Mouse (Mus musculus) MEL (cell line): ENCODE data around the gene Tshz2. TPM values are rescaled to one million over a fixed set of nuclear protein-coding genes. Genes with fewer than 3 reads are reported as not detected.

Experiments
- DNase-seq: peaks from one replicate; pipeline ENCODE4 v3.0.0; 2011; ENCODE audit warnings: low read depth, low spot score
- H3K27ac ChIP-seq: 2 replicates; pipeline ENCODE4 v1.5.1; 2012; ENCODE audit warnings: low read depth, mild to moderate bottlenecking, control low read depth, low read length, moderate library complexity; ENCODE audit not compliant: control insufficient read depth
- H3K27me3 ChIP-seq, 2 experiments: fragments of 150-350 bp in 1 of 2; sonication (generic) in 1 of 2; 2 replicates each; pipeline ENCODE4 v1.6.1; 2012; ENCODE audit warnings: low read length in 2 of 2, mild to moderate bottlenecking in 2 of 2, improper control_type of control experiment in 1 of 2, moderate library complexity in 1 of 2; ENCODE audit not compliant: insufficient read depth in 2 of 2, control insufficient read depth in 1 of 2
- H3K36me3 ChIP-seq, 2 experiments: 2 replicates each; pipeline ENCODE4 v1.6.1; 2012 to 2014; ENCODE audit warnings: low read length in 2 of 2, improper control_type of control experiment in 1 of 2, inconsistent platforms in 1 of 2, mild to moderate bottlenecking in 1 of 2; ENCODE audit not compliant: insufficient read depth in 2 of 2, control insufficient read depth in 1 of 2
- H3K4me1 ChIP-seq, 2 experiments: fragments of 150-350 bp in 1 of 2; sonication (generic) in 1 of 2; 2 replicates each; pipeline ENCODE4 v1.6.1; 2012; ENCODE audit warnings: low read length in 2 of 2, improper control_type of control experiment in 1 of 2, mild to moderate bottlenecking in 1 of 2; ENCODE audit not compliant: insufficient read depth in 2 of 2, control insufficient read depth in 1 of 2
- H3K4me3 ChIP-seq, 2 experiments: fragments of 150-350 bp in 1 of 2; sonication (generic) in 1 of 2; 2 replicates each; pipeline ENCODE4 v1.5.1; 2012; ENCODE audit warnings: low read depth in 2 of 2, low read length in 2 of 2, mild to moderate bottlenecking in 2 of 2, moderate library complexity in 2 of 2, control low read depth in 1 of 2, improper control_type of control experiment in 1 of 2; ENCODE audit not compliant: control insufficient read depth in 1 of 2, insufficient read depth in 1 of 2
- H3K79me2 ChIP-seq: 2 replicates; pipeline ENCODE4 v1.6.1; 2012; ENCODE audit warnings: mild to moderate bottlenecking, low read length, moderate library complexity; ENCODE audit not compliant: control insufficient read depth, poor library complexity, insufficient read depth
- H3K9ac ChIP-seq: 2 replicates; pipeline ENCODE4 v1.6.1; 2012; ENCODE audit warnings: low read depth, mild to moderate bottlenecking, control low read depth, low read length, moderate library complexity; ENCODE audit not compliant: control insufficient read depth, poor library complexity, severe bottlenecking
- H3K9me3 ChIP-seq: fragments of 150-350 bp; sonication (generic); replicated peaks from 2 replicates; pipeline ENCODE4 v1.6.1; 2012; ENCODE audit warnings: mild to moderate bottlenecking, low read length, improper control_type of control experiment, moderate library complexity; ENCODE audit not compliant: insufficient read depth
- CHD1 ChIP-seq: IDR thresholded peaks from 2 replicates; pipeline ENCODE4 v1.6.1; 2012; ENCODE audit warnings: low read depth, mild to moderate bottlenecking, inconsistent platforms, low read length, improper control_type of control experiment
- CHD2 ChIP-seq: IDR thresholded peaks from 2 replicates; pipeline ENCODE4 v1.6.1; 2011; ENCODE audit warnings: low read length, improper control_type of control experiment
- E2F4 ChIP-seq: IDR thresholded peaks from 2 replicates; pipeline ENCODE4 v1.6.1; 2011; ENCODE audit warnings: low read depth, low read length, improper control_type of control experiment, borderline replicate concordance
- ELF1 ChIP-seq: IDR thresholded peaks from 2 replicates; pipeline ENCODE4 v1.6.1; 2014; ENCODE audit warnings: low read depth, mild to moderate bottlenecking, inconsistent platforms, low read length, improper control_type of control experiment, moderate library complexity
- EP300 ChIP-seq, 2 experiments: IDR thresholded peaks; 2 replicates each; pipeline ENCODE4 v1.6.1; 2011; ENCODE audit warnings: improper control_type of control experiment in 2 of 2, low read length in 2 of 2, low read depth in 1 of 2, mild to moderate bottlenecking in 1 of 2
- ETS1 ChIP-seq: IDR thresholded peaks from 2 replicates; pipeline ENCODE4 v1.6.1; 2012; ENCODE audit warnings: low read depth, mild to moderate bottlenecking, inconsistent platforms, low read length, improper control_type of control experiment, moderate library complexity
- GABPA ChIP-seq: IDR thresholded peaks from 2 replicates; pipeline ENCODE4 v1.6.1; 2012; ENCODE audit warnings: low read depth, mild to moderate bottlenecking, inconsistent platforms, low read length, improper control_type of control experiment, moderate library complexity
- HCFC1 ChIP-seq: IDR thresholded peaks from 2 replicates; pipeline ENCODE4 v1.6.1; 2012; ENCODE audit warnings: low read depth, mild to moderate bottlenecking, inconsistent platforms, low read length, improper control_type of control experiment, moderate library complexity
- MAFK ChIP-seq: IDR thresholded peaks from 2 replicates; pipeline ENCODE4 v1.6.1; 2011; ENCODE audit warnings: low read depth, mild to moderate bottlenecking, low read length, improper control_type of control experiment, borderline replicate concordance
- MAX ChIP-seq: IDR thresholded peaks from 2 replicates; pipeline ENCODE4 v1.6.1; 2011; ENCODE audit warnings: low read length, improper control_type of control experiment
- MYB ChIP-seq: IDR thresholded peaks from 2 replicates; pipeline ENCODE4 v1.6.1; 2011; ENCODE audit warnings: mild to moderate bottlenecking, low read depth, low read length, improper control_type of control experiment
- POLR2A ChIP-seq, 2 experiments: IDR thresholded peaks; 2 replicates each; pipeline ENCODE4 v1.6.1; 2011 to 2012; ENCODE audit warnings: low read length in 2 of 2, mild to moderate bottlenecking in 2 of 2, control low read depth in 1 of 2, improper control_type of control experiment in 1 of 2, low read depth in 1 of 2, moderate library complexity in 1 of 2; ENCODE audit not compliant: control insufficient read depth in 1 of 2, insufficient read depth in 1 of 2, poor library complexity in 1 of 2
- POLR2AphosphoS2 ChIP-seq: IDR thresholded peaks from 2 replicates; pipeline ENCODE4 v1.6.1; 2011; ENCODE audit warnings: low read length, improper control_type of control experiment
- RCOR1 ChIP-seq: IDR thresholded peaks from 2 replicates; pipeline ENCODE4 v1.6.1; 2012; ENCODE audit warnings: low read depth, mild to moderate bottlenecking, inconsistent platforms, low read length, improper control_type of control experiment
- SIN3A ChIP-seq: IDR thresholded peaks from 2 replicates; pipeline ENCODE4 v1.6.1; 2012; ENCODE audit warnings: low read length, improper control_type of control experiment, inconsistent platforms
- SMC3 ChIP-seq: IDR thresholded peaks from 2 replicates; pipeline ENCODE4 v1.6.1; 2011; ENCODE audit warnings: low read depth, low read length, improper control_type of control experiment
- TAL1 ChIP-seq: IDR thresholded peaks from 2 replicates; pipeline ENCODE4 v1.6.1; 2012; ENCODE audit warnings: mild to moderate bottlenecking, inconsistent platforms, low read length, moderate library complexity, mixed read lengths
- TBP ChIP-seq: IDR thresholded peaks from 2 replicates; pipeline ENCODE4 v1.8.0; 2011; ENCODE audit warnings: low read depth, low read length, improper control_type of control experiment
- TCF12 ChIP-seq: IDR thresholded peaks from 2 replicates; pipeline ENCODE4 v1.6.1; 2014; ENCODE audit warnings: low read depth, mild to moderate bottlenecking, inconsistent platforms, low read length, improper control_type of control experiment, moderate library complexity
- USF2 ChIP-seq, 2 experiments: IDR thresholded peaks; 2 replicates each; pipeline ENCODE4 v1.6.1; 2011 to 2012; ENCODE audit warnings: improper control_type of control experiment in 2 of 2, low read length in 2 of 2, borderline replicate concordance in 1 of 2, inconsistent platforms in 1 of 2, low read depth in 1 of 2, mild to moderate bottlenecking in 1 of 2; ENCODE audit not compliant: insufficient read depth in 1 of 2
- ZC3H11A ChIP-seq: IDR thresholded peaks from 2 replicates; pipeline ENCODE4 v1.6.1; 2012; ENCODE audit warnings: low read depth, mild to moderate bottlenecking, inconsistent platforms, low read length, improper control_type of control experiment
- ZKSCAN1 ChIP-seq: IDR thresholded peaks from 2 replicates; pipeline ENCODE4 v1.6.1; 2012; ENCODE audit warnings: low read depth, mild to moderate bottlenecking, inconsistent platforms, low read length, improper control_type of control experiment, moderate library complexity
- ZMIZ1 ChIP-seq: IDR thresholded peaks from 2 replicates; pipeline ENCODE4 v1.6.1; 2012; ENCODE audit warnings: low read depth, mild to moderate bottlenecking, inconsistent platforms, low read length, improper control_type of control experiment, moderate library complexity
- ZNF384 ChIP-seq: IDR thresholded peaks from 2 replicates; pipeline ENCODE4 v1.6.1; 2012; ENCODE audit warnings: low read depth, mild to moderate bottlenecking, inconsistent platforms, low read length, improper control_type of control experiment
- polyA plus RNA-seq, 2 experiments: library from polyadenylated mRNA; stranded (reverse) in 1 of 2; unstranded in 1 of 2; fragments of >175 nt in 1 of 2; fragments of >200 nt in 1 of 2; gene quantifications; 2 replicates each; pipeline versions ENCODE4 v1.2.1 to v1.2.4; 2012; ENCODE audit warnings: low replicate concordance in 2 of 2, low read depth in 1 of 2; ENCODE audit not compliant: insufficient read length in 2 of 2, insufficient read depth in 1 of 2, missing spikeins in 1 of 2
- total RNA-seq: library from RNA; depleted of rRNA; stranded (reverse); fragments of 300-350 nt; gene quantifications from 2 replicates; pipeline ENCODE4 v1.2.3, GENCODE M21; 2012

Tshz2 gene
- total and polyA plus RNA-seq, 3 experiments = not detected

GRCm38 (mm10) chr2:169634619-169635382, 2.0 kb downstream of the Tshz2 start:
- Histone ChIP-seq H3K4me1 (no peaks in the 10 kb centered on the region), H3K9ac (no peak overlapping the region), H3K4me3 (no peak overlapping the region), H3K27me3 (no peaks in the 10 kb centered on the region), H3K9me3 (no peaks in the 10 kb centered on the region), H3K79me2 (no peaks in the 10 kb centered on the region), H3K36me3 (no peaks in the 10 kb centered on the region), H3K27ac (no peak overlapping the region)
- no peak for DNase-seq
- TF ChIP-seq TBP (no peak), USF2 (IDR thresholded peaks at IDR 0.05; ENCODE audit: borderline replicate concordance in 1 of 2, insufficient read depth in 1 of 2, low read depth in 1 of 2, low read length in 2 of 2) (no peak), TCF12 (no peak), ZKSCAN1 (no peak), HCFC1 (no peak), CHD2 (no peak), ZMIZ1 (no peak), E2F4 (no peak), GABPA (no peak), SMC3 (no peak), MAFK (no peak), SIN3A (no peak), ELF1 (no peak), TAL1 (no peak), RCOR1 (no peak), CHD1 (no peak), POLR2A (IDR thresholded peaks at IDR 0.05; ENCODE audit: control insufficient read depth in 1 of 2, insufficient read depth in 1 of 2, low read depth in 1 of 2, low read length in 2 of 2, poor library complexity in 1 of 2) (no peak), ETS1 (no peak), MYB (no peak)

GRCm38 (mm10) chr2:169635428-169635827, 2.6 kb downstream of the Tshz2 start:
- DNase-seq = no peak
- Histone ChIP-seq H3K9ac (no peak overlapping the region), H3K27me3 (no peaks in the 10 kb centered on the region), H3K36me3 (no peaks in the 10 kb centered on the region), H3K4me3 (no peak overlapping the region), H3K27ac (no peak overlapping the region), H3K79me2 (no peaks in the 10 kb centered on the region), H3K4me1 (no peaks in the 10 kb centered on the region), H3K9me3 (no peaks in the 10 kb centered on the region)
- TF ChIP-seq MAFK (no peak), HCFC1 (no peak), EP300 (IDR thresholded peaks at IDR 0.05; ENCODE audit: low read depth in 1 of 2, low read length in 2 of 2) (no peak), MAX (no peak), MYB (no peak), TBP (no peak), POLR2AphosphoS2 (no peak), ZC3H11A (no peak), ZNF384 (no peak), SIN3A (no peak), POLR2A (IDR thresholded peaks at IDR 0.05; ENCODE audit: control insufficient read depth in 1 of 2, insufficient read depth in 1 of 2, low read depth in 1 of 2, low read length in 2 of 2, poor library complexity in 1 of 2) (no peak)
- TF ChIP-seq, all 39 proteins: peak for 0
